In genomic region chr1:72532926-72533325, GRCm38 (mm10) we compare ENCODE assay signal across 18 mouse cellular contexts. TPM values are rescaled to one million over a fixed set of nuclear protein-coding genes. Genes with fewer than 3 reads are reported as not detected.
DNase-seq lines count a peak whose midpoint lies in the region; ATAC-seq and TF ChIP-seq lines count a peak whose summit lies in the region.
"Had no signal": no experiment of that assay in that cellular context is flagged by ENCODE, and none has a peak within 500 bp of the region (broad histone marks: within the 10 kb centered on the region; RNA-seq: fewer than 3 reads in every experiment).

No protein-coding gene starts in this region.

- TF ChIP-seq EP300 in stomach, postnatal 0 days (optimal IDR thresholded peaks at IDR 0.05) = no peak

- H3K9ac ChIP-seq in hindbrain, embryonic 12.5 days = no peak overlapping the region
- H3K9ac ChIP-seq in midbrain, embryonic 15.5 days = 0 out of 2 replicates have a peak overlapping the region, but pooled peaks have one; percentile 20
- H3K9ac ChIP-seq in stomach, postnatal 0 days (ENCODE audit: low read length) = no peak overlapping the region
- H3K9ac ChIP-seq: intestine, embryonic 15.5 days; lung, embryonic 14.5 days had no signal

- DNase-seq in hindbrain, embryonic 10.5 days (ENCODE audit: low spot score) = no peak
- DNase-seq in right cerebral cortex, postnatal 4 days = peak; percentile 44
- no peak for DNase-seq in right cerebral cortex, postnatal 36 days (ENCODE audit: low spot score in 2 of 2)
- DNase-seq in stomach, postnatal 0 days (ENCODE audit: low spot score) = no peak
- DNase-seq in B cell, adult 2 months = no peak
- DNase-seq: adrenal gland, postnatal 36 days; gastrocnemius, postnatal 10 days; heart, postnatal 10 days; layer of hippocampus, adult 9-11 months; lung, embryonic 14.5 days; thymus, adult 2 months had no signal

- H3K27ac ChIP-seq in hindbrain, embryonic 12.5 days = no peak overlapping the region
- H3K27ac ChIP-seq in hindbrain, embryonic 10.5 days = no peak overlapping the region
- H3K27ac ChIP-seq in midbrain, embryonic 15.5 days = no peak overlapping the region
- no peak overlapping the region for H3K27ac ChIP-seq in stomach, postnatal 0 days (replicated peaks)
- H3K27ac ChIP-seq: intestine, embryonic 15.5 days; kidney, postnatal 0 days; macrophage had no signal

- H3K36me3 ChIP-seq in hindbrain, embryonic 12.5 days = no peaks in the 10 kb centered on the region
- no peaks in the 10 kb centered on the region for H3K36me3 ChIP-seq in hindbrain, embryonic 10.5 days
- H3K36me3 ChIP-seq in midbrain, embryonic 15.5 days (replicated peaks) = no peaks in the 10 kb centered on the region
- no peaks in the 10 kb centered on the region for H3K36me3 ChIP-seq in stomach, postnatal 0 days (ENCODE audit: control insufficient read depth, insufficient read depth, low read length)
- H3K36me3 ChIP-seq: intestine, embryonic 15.5 days had no signal

- TF ChIP-seq CTCF in stomach, postnatal 0 days (IDR thresholded peaks at IDR 0.05; ENCODE audit: low read depth) = no peak

- H3K4me3 ChIP-seq in hindbrain, embryonic 12.5 days = peak overlapping the region; percentile 12
- no peak overlapping the region for H3K4me3 ChIP-seq in hindbrain, embryonic 10.5 days
- peak overlapping the region; percentile 78 for H3K4me3 ChIP-seq in midbrain, embryonic 15.5 days
- no peak overlapping the region for H3K4me3 ChIP-seq in stomach, postnatal 0 days (ENCODE audit: low read depth, low read length)
- H3K4me3 ChIP-seq: intestine, embryonic 15.5 days had no signal

- peaks cover 4% of the 10 kb centered on the region; the same call in 1 of the 2 replicates for H3K4me1 ChIP-seq in hindbrain, embryonic 12.5 days
- H3K4me1 ChIP-seq in hindbrain, embryonic 10.5 days (replicated peaks) = peaks cover 23% of the 10 kb centered on the region
- H3K4me1 ChIP-seq in midbrain, embryonic 15.5 days = peaks cover 55% of the 10 kb centered on the region
- no peaks in the 10 kb centered on the region for H3K4me1 ChIP-seq in stomach, postnatal 0 days (replicated peaks; ENCODE audit: control insufficient read depth, insufficient read depth)

- H3K4me2 ChIP-seq in hindbrain, embryonic 12.5 days (replicated peaks) = peak overlapping the region; percentile 66
- H3K4me2 ChIP-seq in midbrain, embryonic 15.5 days = peak overlapping the region; percentile 86
- no peak overlapping the region for H3K4me2 ChIP-seq in stomach, postnatal 0 days (replicated peaks; ENCODE audit: low read depth)
- H3K4me2 ChIP-seq: intestine, embryonic 15.5 days; liver, embryonic 11.5 days; lung, embryonic 14.5 days had no signal

- no peak for ATAC-seq in hindbrain, embryonic 12.5 days (ENCODE audit: low FRiP score)
- ATAC-seq in midbrain, embryonic 15.5 days (replicated peaks) = no peak
- no peak for ATAC-seq in stomach, postnatal 0 days (ENCODE audit: low FRiP score, low TSS enrichment)
- ATAC-seq: CD4-positive, CD25-positive, alpha-beta regulatory T cell, adult 4 months; intestine, embryonic 15.5 days had no signal

- no peaks in the 10 kb centered on the region for H3K9me3 ChIP-seq in hindbrain, embryonic 12.5 days (replicated peaks)
- H3K9me3 ChIP-seq in hindbrain, embryonic 10.5 days = no peaks in the 10 kb centered on the region
- no peaks in the 10 kb centered on the region for H3K9me3 ChIP-seq in midbrain, embryonic 15.5 days
- H3K9me3 ChIP-seq in stomach, postnatal 0 days (ENCODE audit: control insufficient read depth, low read length) = no peaks in the 10 kb centered on the region
- H3K9me3 ChIP-seq: intestine, embryonic 15.5 days had no signal

- H3K27me3 ChIP-seq in hindbrain, embryonic 12.5 days = peaks cover 29% of the 10 kb centered on the region
- peaks cover 37% of the 10 kb centered on the region for H3K27me3 ChIP-seq in hindbrain, embryonic 10.5 days (ENCODE audit: insufficient read depth, poor library complexity, severe bottlenecking)
- H3K27me3 ChIP-seq in midbrain, embryonic 15.5 days (replicated peaks) = no peaks in the 10 kb centered on the region
- peaks cover 3% of the 10 kb centered on the region; the same call in 1 of the 2 replicates for H3K27me3 ChIP-seq in stomach, postnatal 0 days (ENCODE audit: control insufficient read depth, insufficient read depth, low read length)

- 87% methylated on average over 5 of the region's 5 CpGs for WGBS in hindbrain, embryonic 12.5 days
- WGBS in hindbrain, embryonic 10.5 days = 92% methylated on average over 5 of the region's 5 CpGs
- 76% methylated on average over 5 of the region's 5 CpGs for WGBS in midbrain, embryonic 15.5 days
- WGBS in stomach, postnatal 0 days = 82% methylated on average over 5 of the region's 5 CpGs

RNA-seq across cellular contexts. Expression of gene March4, which starts 3.8 kb away (rescaled TPM):
- 2.9 and 4.3 TPM in 2 replicates for polyA plus RNA-seq in hindbrain, embryonic 12.5 days (2016; fragmentation: Nextera tagmentation; extraction: Ambion mirVana)
- polyA plus RNA-seq in hindbrain, embryonic 10.5 days (2016; fragmentation: Nextera tagmentation; extraction: Ambion mirVana) = 0.24 and 0.92 TPM in 2 replicates
- 7.7 and 7.9 TPM in 2 replicates for polyA plus RNA-seq in midbrain, embryonic 15.5 days (2015; fragmentation: Nextera tagmentation; extraction: Ambion mirVana)
- polyA plus RNA-seq in stomach, postnatal 0 days (2015; fragmentation: Nextera tagmentation; extraction: Ambion mirVana) = 0.08 and 0.11 TPM in 2 replicates
- polyA plus RNA-seq: CD4-positive, CD25-positive, alpha-beta regulatory T cell, adult 4 months; kidney, postnatal 0 days; liver, embryonic 11.5 days; lung, embryonic 14.5 days; macrophage; thymus, adult 2 months had no signal

RNA-seq across cellular contexts. Expression of gene Smarcal1, which starts 50.1 kb away (rescaled TPM):
- 31.2 and 34.5 TPM in 2 replicates for polyA plus RNA-seq in hindbrain, embryonic 12.5 days (2016; fragmentation: Nextera tagmentation; extraction: Ambion mirVana)
- polyA plus RNA-seq in hindbrain, embryonic 10.5 days (2016; fragmentation: Nextera tagmentation; extraction: Ambion mirVana) = 31.6 and 32.0 TPM in 2 replicates
- polyA plus RNA-seq in midbrain, embryonic 15.5 days (2015; fragmentation: Nextera tagmentation; extraction: Ambion mirVana) = 29.6 and 30.9 TPM in 2 replicates
- 7.3 and 7.5 TPM in 2 replicates for polyA plus RNA-seq in stomach, postnatal 0 days (2015; fragmentation: Nextera tagmentation; extraction: Ambion mirVana)

Comparison
In these comparisons a context has a peak if more than half of its experiments do, and no peak if none do; other contexts are left out.
1. H3K4me3 ChIP-seq: peak in hindbrain, embryonic 12.5 days (single experiment) and midbrain, embryonic 15.5 days (single experiment); none in hindbrain, embryonic 10.5 days (single experiment) and stomach, postnatal 0 days (single experiment).